Mouse (Mus musculus) adipose tissue, adult 10 weeks (tissue): ENCODE results near the gene Vmn1r129. TPM values are rescaled to one million over a fixed set of nuclear protein-coding genes. Genes with fewer than 3 reads are reported as not detected.

Source experiments
- polyA plus RNA-seq: library from polyadenylated mRNA; stranded (reverse); fragments of 350-450 nt; fragmentation: Illumina TruSeq; extraction: RNeasy Lipid Tissue Mini Kit (QIAGEN cat#74804); gene quantifications from one replicate; pipeline ENCODE4 v1.2.3, GENCODE M21; 2014; ENCODE audit warnings: low read depth, low replicate concordance

Vmn1r129 gene
- polyA plus RNA-seq = not detected

DNA sequence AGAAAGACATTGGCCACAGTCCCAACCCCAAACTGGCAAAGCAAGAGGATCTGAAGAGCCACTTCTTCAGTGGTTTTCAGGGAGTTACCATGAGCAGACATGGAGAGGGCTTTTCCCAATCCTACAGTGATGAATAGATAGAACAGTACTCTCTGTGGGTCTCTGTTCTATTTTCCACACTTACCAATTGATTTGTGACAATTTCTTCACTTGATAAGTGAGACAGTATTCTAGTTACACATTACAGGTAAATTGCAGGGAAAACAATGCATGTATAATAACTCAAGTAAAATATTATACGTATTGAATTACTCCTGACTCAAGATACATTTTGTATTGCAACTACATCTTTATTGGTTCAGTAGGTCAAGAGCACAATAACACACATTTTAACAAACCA lies at the start of gene Vmn1r129:
TSS of gene Vmn1r129 (minus strand) at position 101 of the 400 bp plus-strand sequence.

GRCm38 (mm10) chr7:21349073-21349472 lies 12.0 kb downstream of the Vmn1r129 start, which contains the start of gene Vmn1r128:
Gene Vmn1r128 (plus strand): TSS chr7:21349373.

GRCm38 (mm10) chr7:21319761-21320160 lies 41.3 kb downstream of the Vmn1r129 start, which contains the start of gene Vmn1r127:
Gene Vmn1r127 (minus strand): TSS chr7:21319861.

Other genes with a start within 250 kb of the Vmn1r129 start
- gene Vmn1r122, start 227.2 kb downstream of the Vmn1r129 start, polyA plus RNA-seq = not detected
- gene Vmn1r123, start 199.1 kb downstream of the Vmn1r129 start, polyA plus RNA-seq = not detected
- gene Gm5157, start 170.9 kb downstream of the Vmn1r129 start, polyA plus RNA-seq = not detected
- not detected for gene Vmn1r124, start 100.7 kb downstream of the Vmn1r129 start, polyA plus RNA-seq
- gene Vmn1r125, start 89.1 kb downstream of the Vmn1r129 start, polyA plus RNA-seq = not detected
- not detected for gene Vmn1r126, start 59.8 kb downstream of the Vmn1r129 start, polyA plus RNA-seq
- not detected for gene Vmn1r127, start 41.4 kb downstream of the Vmn1r129 start, polyA plus RNA-seq
- not detected for gene Vmn1r128, start 11.9 kb downstream of the Vmn1r129 start, polyA plus RNA-seq
- not detected for gene Gm6882, start 71.5 kb upstream of the Vmn1r129 start, polyA plus RNA-seq
- not detected for gene Vmn1r130, start 150.5 kb upstream of the Vmn1r129 start, polyA plus RNA-seq
- gene Vmn1r131, start 184.8 kb upstream of the Vmn1r129 start, polyA plus RNA-seq = not detected